Mouse (Mus musculus) CD4-positive naive resting alpha-beta T cell, adult 76 days (primary cell): ENCODE data around the gene Kcnj13. TPM values are rescaled to one million over a fixed set of nuclear protein-coding genes. Genes with fewer than 3 reads are reported as not detected.

Experiments used
- total RNA-seq: library from RNA; stranded (reverse); gene quantifications from one replicate; pipeline ENCODE4 v1.2.4, GENCODE M21; 2023

Kcnj13 gene
- total RNA-seq, result not detected

GRCm38 (mm10) chr1:87394594-87394993 is at the start of gene Kcnj13:
Kcnj13 (minus strand) TSS chr1:87394729.

Other genes starting within 250 kb of the Kcnj13 start
- gene Ecel1, start 238.2 kb downstream of the Kcnj13 start, total RNA-seq, result not detected
- gene Prss56, start 211.4 kb downstream of the Kcnj13 start, total RNA-seq, result not detected
- not detected for gene Chrnd, start 204.1 kb downstream of the Kcnj13 start, total RNA-seq
- gene Chrng, start 190.1 kb downstream of the Kcnj13 start, total RNA-seq, result not detected
- 156 TPM for gene Eif4e2, start 180.8 kb downstream of the Kcnj13 start, total RNA-seq
- not detected for gene Efhd1, start 130.4 kb downstream of the Kcnj13 start, total RNA-seq
- 120 TPM for gene Gigyf2, start 67.7 kb downstream of the Kcnj13 start, total RNA-seq
- gene Snorc, start 75.5 kb upstream of the Kcnj13 start, total RNA-seq, result not detected
- gene Neu2, start 115.2 kb upstream of the Kcnj13 start, total RNA-seq, result not detected
- not detected for gene Ngef, start 179.1 kb upstream of the Kcnj13 start, total RNA-seq
- gene Inpp5d, start 225.6 kb upstream of the Kcnj13 start, total RNA-seq, result 276 TPM